Mouse (Mus musculus) retina, postnatal 1 day (tissue): Measurements from ENCODE around the gene Hoxa11.

Experiments used
- DNase-seq: peaks from one replicate; pipeline ENCODE4 v3.0.0-alpha.2; 2012

Hoxa11 gene

GRCm38 (mm10) chr6:52231885-52232567, 13.6 kb downstream of the Hoxa11 start:
- peak; percentile 17 for DNase-seq

- DNase-seq: no peak
Observed at GRCm38 (mm10) chr6:52230516-52231165, 15.0 kb downstream of the Hoxa11 start, which contains the start of gene Hoxa9. Gene Hoxa9 (minus strand): TSS chr6:52231089.

GRCm38 (mm10) chr6:52229558-52230416, 15.8 kb downstream of the Hoxa11 start:
- DNase-seq: no peak

- no peak for DNase-seq
Observed at GRCm38 (mm10) chr6:52228475-52229465, 16.8 kb downstream of the Hoxa11 start.

- no peak for DNase-seq
Observed at GRCm38 (mm10) chr6:52227470-52228222, 18.0 kb downstream of the Hoxa11 start.

- DNase-seq: no peak
Observed at GRCm38 (mm10) chr6:52226569-52227257, 18.9 kb downstream of the Hoxa11 start.

GRCm38 (mm10) chr6:52225612-52226568, 19.7 kb downstream of the Hoxa11 start:
- no peak for DNase-seq

GRCm38 (mm10) chr6:52224895-52225611, 20.6 kb downstream of the Hoxa11 start:
- DNase-seq: no peak

GRCm38 (mm10) chr6:52223939-52224760, 21.5 kb downstream of the Hoxa11 start:
- no peak for DNase-seq

- no peak for DNase-seq
Observed at GRCm38 (mm10) chr6:52222729-52223128, 22.9 kb downstream of the Hoxa11 start.

GRCm38 (mm10) chr6:52221993-52222685, 23.5 kb downstream of the Hoxa11 start:
- no peak for DNase-seq

- DNase-seq: peak; percentile 91
Observed at GRCm38 (mm10) chr6:52221337-52221992, 24.1 kb downstream of the Hoxa11 start, which contains the start of gene Hoxa7. Gene Hoxa7 (minus strand): TSS chr6:52221854.

- DNase-seq: no peak
Observed at GRCm38 (mm10) chr6:52220865-52221310, 24.7 kb downstream of the Hoxa11 start.

- no peak for DNase-seq
Observed at GRCm38 (mm10) chr6:52220003-52220864, 25.4 kb downstream of the Hoxa11 start.

- DNase-seq: no peak
Observed at GRCm38 (mm10) chr6:52219234-52219942, 26.2 kb downstream of the Hoxa11 start.
